Mouse (Mus musculus): ENCODE data around the gene Aire. TPM values are rescaled to one million over a fixed set of nuclear protein-coding genes. Genes with fewer than 3 reads are reported as not detected.
"Not testable (repeated sequence)": the region's sequence is repeated elsewhere in the genome, so short reads cannot be mapped to it uniquely, and the experiment has no call there.

The Aire gene
- total RNA-seq, 2 experiments from 2014 or later = 0.25 TPM; not detected in 1

DNA sequence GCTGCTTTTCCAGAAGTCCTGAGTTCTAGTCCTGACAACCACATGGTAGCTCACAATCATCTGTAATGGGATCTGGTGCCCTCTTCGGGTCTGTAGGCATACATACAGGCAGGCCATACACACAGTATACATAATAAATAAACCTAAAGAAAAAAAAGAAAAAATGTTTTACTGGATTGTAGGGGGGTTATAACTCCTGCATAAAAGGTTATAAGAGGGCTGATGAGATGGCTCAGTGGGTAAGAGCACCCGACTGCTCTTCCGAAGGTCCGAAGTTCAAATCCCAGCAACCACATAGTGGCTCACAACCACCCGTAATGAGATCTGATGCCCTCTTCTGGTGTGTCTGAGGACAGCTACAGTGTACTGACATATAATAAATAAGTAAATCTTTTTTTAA, 32.3 kb downstream of the Aire start:
- intact Hi-C loops (cut with DNase I) = loop anchor here (5.0 kb wide), 1 partner anchor 34 kb away; the partner anchor contains the start of gene 1810043G02Rik
- not testable (repeated sequence) for DNase-seq (ENCODE audit: low spot score in 2 of 2)

- DNase-seq (ENCODE audit: low spot score in 2 of 2) = no peak
- intact Hi-C loops (cut with DNase I) = loop anchor here (5.0 kb wide), 1 partner anchor 33 kb away; the partner anchor contains the start of gene 1810043G02Rik
These were observed 33.1 kb downstream of the Aire start for GRCm38 (mm10) chr10:78010335-78010734.

DNA sequence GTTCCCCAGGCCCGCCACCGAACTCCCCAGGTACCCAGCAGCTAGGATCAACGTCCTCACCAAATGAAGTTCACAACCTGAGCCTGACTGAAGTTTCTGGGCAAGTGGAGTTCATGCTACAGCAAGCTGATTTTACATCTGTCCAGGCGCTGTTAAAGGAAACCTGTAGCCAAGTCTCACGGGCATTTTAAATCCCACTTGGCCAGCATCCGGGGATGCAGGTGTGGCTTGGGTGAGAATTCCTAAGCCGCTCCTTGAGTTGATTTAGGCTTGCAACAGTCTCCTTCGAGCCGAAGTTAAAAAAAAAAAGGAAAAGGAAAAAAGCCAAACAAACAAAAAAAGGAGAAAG, 33.5 kb downstream of the Aire start, which contains the start of gene Pfkl:
Gene Pfkl (minus strand): TSS at position 139 of the 349 bp plus-strand sequence.
- intact Hi-C loops (cut with DNase I) = loop anchor here (5.0 kb wide), 1 partner anchor 33 kb away; the partner anchor contains the start of gene 1810043G02Rik
- DNase-seq (ENCODE audit: low spot score in 2 of 2) = no peak

GRCm38 (mm10) chr10:78009184-78009944, 34.0 kb downstream of the Aire start:
- intact Hi-C loops (cut with DNase I) = no loop called here
- DNase-seq (ENCODE audit: low spot score in 2 of 2) = peak; percentile 89 to 92

GRCm38 (mm10) chr10:78008169-78008568, 35.2 kb downstream of the Aire start:
- intact Hi-C loops (cut with DNase I) = no loop called here
- no peak for DNase-seq (ENCODE audit: low spot score in 2 of 2)

- intact Hi-C loops (cut with DNase I) = no loop called here
These were observed 36.2 kb downstream of the Aire start for GRCm38 (mm10) chr10:78007203-78007602.

GRCm38 (mm10) chr10:78005791-78006438, 37.5 kb downstream of the Aire start:
- intact Hi-C loops (cut with DNase I) = no loop called here
- no peak for DNase-seq (ENCODE audit: low spot score in 2 of 2)

More at GRCm38 (mm10) chr10:78007203-78007602, 36.2 kb downstream of the Aire start:
- DNase-seq (ENCODE audit: low spot score in 2 of 2) = no peak

DNA sequence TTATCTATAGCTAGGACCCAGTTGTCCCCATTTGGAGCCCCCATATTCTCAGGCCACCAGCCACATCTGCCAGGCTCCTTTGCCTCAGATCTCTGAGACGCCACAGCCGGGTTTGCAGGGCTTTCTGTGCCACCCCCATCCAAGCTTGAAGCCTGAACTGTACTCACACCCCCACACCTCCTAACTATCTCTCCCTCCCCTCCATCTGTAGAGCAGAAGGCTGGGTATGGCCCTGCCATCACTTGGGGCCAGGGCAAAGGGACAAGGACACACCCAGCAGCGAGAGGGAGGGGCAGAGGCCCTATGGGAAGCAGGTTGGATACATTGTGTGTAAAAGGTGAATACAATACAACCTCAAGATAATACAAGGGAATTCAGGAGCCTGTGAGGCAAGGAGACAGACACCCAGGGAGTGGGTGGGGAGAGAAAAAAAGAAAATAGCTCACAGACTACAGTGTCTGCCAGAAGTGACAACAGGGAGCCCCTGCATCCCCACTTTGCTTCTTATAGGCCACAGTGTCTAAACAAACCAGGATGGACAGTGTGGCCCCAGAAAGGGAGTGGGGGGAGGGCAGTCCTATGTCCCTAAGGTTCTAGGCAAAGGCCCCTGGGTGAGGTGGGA, 38.8 kb downstream of the Aire start:
- DNase-seq (ENCODE audit: low spot score in 2 of 2) = peak; percentile 70 to 75

DNA sequence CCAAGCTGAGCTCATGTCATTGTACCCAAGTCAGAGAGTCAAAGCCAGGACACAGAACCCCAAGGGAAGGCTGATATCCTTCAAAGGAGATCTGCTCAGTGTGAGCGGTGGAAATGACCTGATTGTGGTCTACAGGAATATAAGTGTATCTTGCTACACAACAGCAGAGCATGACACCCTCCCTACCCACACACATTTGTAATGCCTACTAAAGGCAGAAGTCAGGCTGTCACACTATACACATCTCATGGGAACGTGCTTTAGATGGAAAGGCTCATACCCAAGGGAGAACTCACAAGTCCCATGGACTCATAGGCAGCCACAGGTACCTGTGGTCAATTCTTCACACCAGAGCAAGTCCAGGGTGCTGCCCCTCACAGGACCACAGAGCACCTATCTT, 41.1 kb downstream of the Aire start:
- DNase-seq (ENCODE audit: low spot score in 2 of 2) = no peak
- intact Hi-C loops (cut with DNase I) = no loop called here

More for the DNA sequence above, 38.8 kb downstream of the Aire start:
- intact Hi-C loops (cut with DNase I) = no loop called here

DNA sequence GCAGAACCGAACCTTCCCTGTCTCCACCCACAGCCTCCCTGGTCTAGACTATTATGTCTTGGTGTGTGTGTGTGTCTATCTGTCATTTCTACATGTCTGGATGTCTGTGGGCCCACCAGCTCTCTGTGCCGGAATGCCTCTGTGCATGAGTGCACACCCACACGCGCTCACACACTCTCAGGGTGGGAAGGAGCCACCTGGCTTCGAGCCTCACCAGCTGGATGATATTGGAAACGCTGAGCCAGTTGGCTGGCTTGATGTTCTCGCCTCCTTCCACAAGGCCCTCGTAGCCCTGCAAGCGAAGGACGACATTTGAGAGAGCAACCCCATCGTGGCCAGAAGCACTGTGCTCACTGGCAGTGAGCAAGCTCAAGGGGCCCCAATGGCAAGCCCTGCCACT, 41.6 kb downstream of the Aire start:
- DNase-seq (ENCODE audit: low spot score in 2 of 2) = peak; percentile 91 to 92
- intact Hi-C loops (cut with DNase I) = no loop called here

- DNase-seq (ENCODE audit: low spot score in 2 of 2) = no peak
- intact Hi-C loops (cut with DNase I) = no loop called here
These were observed 43.2 kb downstream of the Aire start for GRCm38 (mm10) chr10:78000200-78000599.

DNA sequence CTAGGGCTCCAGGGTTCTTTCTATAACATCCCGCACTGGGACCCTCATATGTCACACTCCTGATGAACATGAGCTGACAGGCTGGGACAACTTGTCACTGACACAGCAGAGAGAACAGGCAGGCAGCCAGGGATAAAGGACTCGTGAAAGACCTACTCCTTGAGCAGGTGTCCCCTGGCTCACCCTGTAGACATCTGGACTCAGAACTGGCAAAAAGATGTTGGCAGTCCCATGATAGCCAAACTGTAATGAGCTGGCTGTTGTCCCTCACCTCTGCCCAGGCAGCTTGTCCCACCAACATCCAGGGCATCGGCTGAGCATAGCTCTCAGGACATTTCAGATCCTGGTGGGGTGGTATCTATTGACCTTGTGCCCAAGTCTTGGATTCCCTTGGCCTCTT, 47.8 kb downstream of the Aire start:
- intact Hi-C loops (cut with DNase I) = no loop called here
- DNase-seq (ENCODE audit: low spot score in 2 of 2) = no peak

DNA sequence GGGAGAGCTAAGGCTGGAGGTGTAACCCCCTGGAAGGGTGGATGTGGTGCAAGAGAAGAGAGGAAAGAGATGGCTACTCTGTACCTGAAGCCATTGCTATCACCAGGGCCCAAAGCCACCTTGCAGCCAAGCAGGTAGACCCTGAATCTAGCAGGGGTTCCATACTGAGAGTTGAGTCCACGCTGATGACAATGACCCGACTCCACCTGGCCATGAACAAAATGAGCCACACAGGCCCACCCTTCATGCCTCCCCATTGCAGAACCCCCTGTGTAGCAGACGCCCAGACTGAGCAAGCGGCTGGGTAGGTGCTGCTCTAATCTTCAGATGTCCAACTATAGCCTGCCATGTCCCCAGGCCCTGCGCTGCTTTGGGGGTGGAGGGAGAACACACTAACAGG, 57.6 kb downstream of the Aire start:
- intact Hi-C loops (cut with DNase I) = no loop called here

GRCm38 (mm10) chr10:77984660-77985059, 58.8 kb downstream of the Aire start:
- peak; percentile 63 to 76 for DNase-seq (ENCODE audit: low spot score in 2 of 2)
- intact Hi-C loops (cut with DNase I) = loop anchor here (5.0 kb wide), 1 partner anchor 43 kb away; no protein-coding TSS in a partner anchor

More for the DNA sequence above, 57.6 kb downstream of the Aire start:
- DNase-seq (ENCODE audit: low spot score in 2 of 2) = no peak

Other genes with a start within 250 kb of the Aire start
- not detected for gene Gm9639, start 248.5 kb downstream of the Aire start, total RNA-seq (2021)
- not detected for gene Gm19668, start 244.5 kb downstream of the Aire start, total RNA-seq (2021)
- not detected for gene Gm9507, start 231.8 kb downstream of the Aire start, total RNA-seq (2021)
- not detected for gene Gm2696, start 228.9 kb downstream of the Aire start, total RNA-seq (2021)
- not detected for gene Krtap10-4, start 216.5 kb downstream of the Aire start, total RNA-seq (2021)
- gene Krtap10-10, start 207.7 kb downstream of the Aire start, total RNA-seq (2021) = not detected
- not detected for gene Gm36176, start 196.8 kb downstream of the Aire start, total RNA-seq (2021)
- gene Gm10318, start 190.8 kb downstream of the Aire start, total RNA-seq (2021) = not detected
- not detected for gene Gm3285, start 181.6 kb downstream of the Aire start, total RNA-seq (2021)
- 10 to 100 TPM; 11.7 to 12.6 TPM for gene Lrrc3, start 141.1 kb downstream of the Aire start, total RNA-seq (2021)
- gene Trpm2, start 73.0 kb downstream of the Aire start, total RNA-seq (2021) = 10 to 100 TPM; 40.4 to 44.2 TPM
- gene 1810043G02Rik, start 65.1 kb downstream of the Aire start, total RNA-seq (2021) = 10 to 100 TPM; 32.7 to 38.1 TPM
- 100 to 1,000 TPM; 149 to 153 TPM for gene Pfkl, start 33.5 kb downstream of the Aire start, total RNA-seq (2021)
- gene Dnmt3l, start 1.7 kb downstream of the Aire start, total RNA-seq (2021) = not detected
- 1 to 10 TPM; 1.9 to 2.2 TPM for gene Icosl, start 25.7 kb upstream of the Aire start, total RNA-seq (2021)
- gene D10Jhu81e, start 126.2 kb upstream of the Aire start, total RNA-seq (2021) = 100 to 1,000 TPM; 108 to 123 TPM
- 10 to 100 TPM; 18.9 TPM for gene Pwp2, start 141.5 kb upstream of the Aire start, total RNA-seq (2021)
- 10 to 100 TPM; 82.3 to 89.2 TPM for gene Trappc10, start 201.0 kb upstream of the Aire start, total RNA-seq (2021)

Data from left cerebral cortex, postnatal 36 days (tissue).